Mouse (Mus musculus): ENCODE results near the gene Scrt2. TPM values are rescaled to one million over a fixed set of nuclear protein-coding genes. Genes with fewer than 3 reads are reported as not detected.

Gene Scrt2
- polyA plus RNA-seq, 2 experiments: 0.36 TPM; not detected in 1

DNA sequence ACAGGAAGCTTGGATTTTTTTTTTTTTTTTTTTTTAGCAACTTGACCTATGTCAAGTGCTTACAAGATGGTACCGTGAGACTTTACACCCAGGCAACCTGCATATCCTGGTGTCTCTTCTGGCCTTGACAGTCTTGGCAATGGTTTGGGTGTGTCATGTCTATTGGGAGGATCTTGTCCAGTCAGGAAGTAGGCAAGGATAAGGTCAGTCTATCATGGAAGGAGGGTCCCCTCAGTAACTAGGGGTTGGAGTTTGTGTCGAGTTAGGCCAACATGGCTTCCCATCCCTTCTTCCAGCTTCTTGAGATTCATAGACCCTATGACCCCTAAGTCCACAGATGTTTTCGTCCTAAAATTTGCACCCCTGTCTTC, 24.9 kb downstream of the Scrt2 start:
- Histone ChIP-seq H3K4me3 (replicated peaks; ENCODE audit: low read length) (peak overlapping the region; percentile 62), H3K9me3 (ENCODE audit: control insufficient read depth, low read length) (no peaks in the 10 kb centered on the region), H3K27me3 (ENCODE audit: control insufficient read depth, insufficient read depth, low read length) (no peaks in the 10 kb centered on the region), H3K4me1 (ENCODE audit: control insufficient read depth, insufficient read depth, low read length) (peaks cover 5% of the 10 kb centered on the region; the same call in 1 of the 2 replicates), H3K36me3 (ENCODE audit: control insufficient read depth, insufficient read depth, low read length) (no peaks in the 10 kb centered on the region; the same call in 1 of the 2 replicates), H3K4me2 (replicated peaks; ENCODE audit: low read depth, low read length, severe bottlenecking) (peak overlapping the region; percentile 90), H3K27ac (replicated peaks; ENCODE audit: low read depth, low read length) (no peak overlapping the region), H3K9ac (ENCODE audit: low read depth, low read length, severe bottlenecking) (no peak overlapping the region)
- 83% methylated on average over 3 of the region's 3 CpGs for WGBS
- no peak for ATAC-seq (ENCODE audit: low FRiP score, low read depth)
- no peak for DNase-seq (ENCODE audit: low spot score)
- no peak for TF ChIP-seq POLR2A (IDR thresholded peaks at IDR 0.05; ENCODE audit: borderline replicate concordance, extremely low read depth, insufficient read depth, insufficient read length)

DNA sequence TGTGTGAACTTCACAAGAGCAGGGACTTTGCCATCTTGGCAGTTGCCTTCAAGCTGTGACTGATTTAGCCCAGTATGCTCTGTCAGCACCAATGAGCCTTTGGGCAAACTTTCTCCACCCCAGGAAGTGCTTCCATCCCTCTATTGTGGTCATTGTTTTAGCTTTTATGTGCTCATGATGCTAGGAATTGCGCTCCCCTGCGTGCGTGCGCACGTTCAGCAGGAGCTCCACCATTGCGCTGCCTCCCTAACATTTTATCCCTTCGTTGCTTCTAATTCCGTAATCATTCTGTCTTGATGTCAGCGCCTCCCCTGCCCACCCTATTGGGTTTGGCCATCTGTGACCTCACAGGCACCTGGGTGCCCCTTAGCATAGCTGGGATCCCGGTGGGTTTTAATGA, 25.3 kb downstream of the Scrt2 start:
- H3K9me3 ChIP-seq (ENCODE audit: control insufficient read depth, low read length): no peaks in the 10 kb centered on the region
- no peak overlapping the region for H3K9ac ChIP-seq (ENCODE audit: low read depth, low read length, severe bottlenecking)
- DNase-seq (ENCODE audit: low spot score) (no peak), ATAC-seq (ENCODE audit: low FRiP score, low read depth) (no peak)
- H3K27ac ChIP-seq (replicated peaks; ENCODE audit: low read depth, low read length): no peak overlapping the region
- H3K27me3 ChIP-seq (ENCODE audit: control insufficient read depth, insufficient read depth, low read length): no peaks in the 10 kb centered on the region
- no peak overlapping the region for H3K4me2 ChIP-seq (replicated peaks; ENCODE audit: low read depth, low read length, severe bottlenecking)
- no peak overlapping the region for H3K4me3 ChIP-seq (replicated peaks; ENCODE audit: low read length)
- WGBS: 92% methylated on average over 10 of the region's 10 CpGs
- TF ChIP-seq POLR2A (IDR thresholded peaks at IDR 0.05; ENCODE audit: borderline replicate concordance, extremely low read depth, insufficient read depth, insufficient read length): no peak
- H3K36me3 ChIP-seq (ENCODE audit: control insufficient read depth, insufficient read depth, low read length): no peaks in the 10 kb centered on the region; the same call in 1 of the 2 replicates
- H3K4me1 ChIP-seq (ENCODE audit: control insufficient read depth, insufficient read depth, low read length): peaks cover 5% of the 10 kb centered on the region; the same call in 1 of the 2 replicates

DNA sequence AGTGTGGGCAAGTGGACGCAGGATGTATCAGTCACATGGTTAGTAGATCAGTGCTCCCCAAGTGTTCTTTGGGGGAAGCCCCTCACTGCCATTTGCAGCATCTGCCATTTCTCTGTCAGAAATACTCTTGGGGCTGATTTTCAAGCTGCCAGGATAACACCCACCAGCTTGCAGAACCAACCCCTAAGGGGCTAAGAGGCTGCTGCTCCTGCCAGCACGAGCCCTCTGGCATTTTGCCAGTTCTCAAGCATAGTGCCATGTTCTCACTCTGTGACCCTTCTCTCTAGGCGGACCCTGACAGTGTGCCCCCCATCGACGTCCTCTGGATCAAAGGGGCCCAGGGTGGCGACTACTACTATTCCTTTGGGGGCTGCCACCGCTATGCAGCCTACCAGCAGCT, 27.4 kb downstream of the Scrt2 start:
- H3K4me2 ChIP-seq (replicated peaks; ENCODE audit: low read depth, low read length, severe bottlenecking): no peak overlapping the region
- H3K27ac ChIP-seq (replicated peaks; ENCODE audit: low read depth, low read length): no peak overlapping the region
- peaks cover 7% of the 10 kb centered on the region; the same call in 1 of the 2 replicates for H3K4me1 ChIP-seq (ENCODE audit: control insufficient read depth, insufficient read depth, low read length)
- DNase-seq (ENCODE audit: low spot score) (no peak), ATAC-seq (ENCODE audit: low FRiP score, low read depth) (no peak)
- no peak overlapping the region for H3K4me3 ChIP-seq (replicated peaks; ENCODE audit: low read length)
- H3K9ac ChIP-seq (ENCODE audit: low read depth, low read length, severe bottlenecking): no peak overlapping the region
- WGBS: 74% methylated on average over 7 of the region's 7 CpGs
- H3K27me3 ChIP-seq (ENCODE audit: control insufficient read depth, insufficient read depth, low read length): no peaks in the 10 kb centered on the region
- TF ChIP-seq POLR2A (IDR thresholded peaks at IDR 0.05; ENCODE audit: borderline replicate concordance, extremely low read depth, insufficient read depth, insufficient read length): no peak
- no peaks in the 10 kb centered on the region; the same call in 1 of the 2 replicates for H3K36me3 ChIP-seq (ENCODE audit: control insufficient read depth, insufficient read depth, low read length)
- H3K9me3 ChIP-seq (ENCODE audit: control insufficient read depth, low read length): no peaks in the 10 kb centered on the region

DNA sequence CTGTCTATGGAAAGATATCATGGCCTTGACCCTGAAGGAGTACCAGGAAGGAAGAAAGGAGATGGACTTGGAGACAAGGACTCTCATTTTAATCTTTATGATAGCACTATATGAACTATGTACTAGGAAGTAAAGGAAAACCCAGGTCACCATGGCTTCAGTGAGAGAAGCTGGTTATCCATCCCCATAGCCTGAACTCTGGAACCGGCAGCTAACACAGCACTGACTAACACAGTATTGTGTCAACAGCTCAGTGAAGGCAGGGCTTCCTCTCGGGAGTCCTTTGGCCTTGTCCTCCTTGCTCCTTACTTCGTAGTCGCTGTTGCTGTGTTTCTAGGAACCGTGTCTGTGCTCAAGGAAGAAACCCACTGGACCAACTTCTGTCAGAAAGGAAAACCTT, 28.1 kb downstream of the Scrt2 start:
- H3K9ac ChIP-seq (ENCODE audit: low read depth, low read length, severe bottlenecking): no peak overlapping the region
- no peaks in the 10 kb centered on the region for H3K27me3 ChIP-seq (ENCODE audit: control insufficient read depth, insufficient read depth, low read length)
- no peaks in the 10 kb centered on the region; the same call in 1 of the 2 replicates for H3K36me3 ChIP-seq (ENCODE audit: control insufficient read depth, insufficient read depth, low read length)
- peaks cover 9% of the 10 kb centered on the region for H3K4me1 ChIP-seq (ENCODE audit: control insufficient read depth, insufficient read depth, low read length)
- no peak for DNase-seq (ENCODE audit: low spot score)
- no peak for ATAC-seq (ENCODE audit: low FRiP score, low read depth)
- no peak overlapping the region for H3K4me2 ChIP-seq (replicated peaks; ENCODE audit: low read depth, low read length, severe bottlenecking)
- no peak overlapping the region for H3K27ac ChIP-seq (replicated peaks; ENCODE audit: low read depth, low read length)
- WGBS: 79% methylated on average over 5 of the region's 5 CpGs
- no peak for TF ChIP-seq POLR2A (IDR thresholded peaks at IDR 0.05; ENCODE audit: borderline replicate concordance, extremely low read depth, insufficient read depth, insufficient read length)
- no peaks in the 10 kb centered on the region for H3K9me3 ChIP-seq (ENCODE audit: control insufficient read depth, low read length)
- H3K4me3 ChIP-seq (replicated peaks; ENCODE audit: low read length): no peak overlapping the region

DNA sequence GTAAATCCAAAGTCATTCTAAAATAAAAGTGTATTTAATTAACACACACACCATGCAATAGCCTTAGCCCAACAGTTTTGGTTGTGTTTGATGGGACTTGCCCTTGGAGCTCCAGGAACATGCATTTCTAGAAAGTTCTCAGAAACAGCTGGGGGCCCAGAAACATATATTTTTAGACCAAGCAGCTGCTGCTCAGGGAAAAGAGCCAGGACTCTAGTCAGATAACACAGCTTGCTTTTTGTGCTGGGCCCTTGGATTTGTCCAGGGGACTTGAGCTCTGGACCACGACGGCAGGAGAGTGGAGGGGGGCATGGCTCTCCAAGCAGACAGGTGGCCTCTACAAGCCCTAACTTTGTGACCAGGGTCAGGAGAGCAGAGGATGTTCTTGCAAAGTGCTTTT, 30.0 kb downstream of the Scrt2 start:
- no peak for TF ChIP-seq POLR2A (IDR thresholded peaks at IDR 0.05; ENCODE audit: borderline replicate concordance, extremely low read depth, insufficient read depth, insufficient read length)
- no peak for DNase-seq (ENCODE audit: low spot score)
- WGBS: 61% methylated on average over 2 of the region's 2 CpGs
- no peak overlapping the region for H3K9ac ChIP-seq (ENCODE audit: low read depth, low read length, severe bottlenecking)
- no peaks in the 10 kb centered on the region; the same call in 1 of the 2 replicates for H3K36me3 ChIP-seq (ENCODE audit: control insufficient read depth, insufficient read depth, low read length)
- H3K4me3 ChIP-seq (replicated peaks; ENCODE audit: low read length): no peak overlapping the region
- no peak overlapping the region for H3K4me2 ChIP-seq (replicated peaks; ENCODE audit: low read depth, low read length, severe bottlenecking)
- H3K4me1 ChIP-seq (ENCODE audit: control insufficient read depth, insufficient read depth, low read length): peaks cover 12% of the 10 kb centered on the region
- no peak for ATAC-seq (ENCODE audit: low FRiP score, low read depth)
- no peaks in the 10 kb centered on the region for H3K9me3 ChIP-seq (ENCODE audit: control insufficient read depth, low read length)
- H3K27ac ChIP-seq (replicated peaks; ENCODE audit: low read depth, low read length): no peak overlapping the region
- H3K27me3 ChIP-seq (ENCODE audit: control insufficient read depth, insufficient read depth, low read length): no peaks in the 10 kb centered on the region

DNA sequence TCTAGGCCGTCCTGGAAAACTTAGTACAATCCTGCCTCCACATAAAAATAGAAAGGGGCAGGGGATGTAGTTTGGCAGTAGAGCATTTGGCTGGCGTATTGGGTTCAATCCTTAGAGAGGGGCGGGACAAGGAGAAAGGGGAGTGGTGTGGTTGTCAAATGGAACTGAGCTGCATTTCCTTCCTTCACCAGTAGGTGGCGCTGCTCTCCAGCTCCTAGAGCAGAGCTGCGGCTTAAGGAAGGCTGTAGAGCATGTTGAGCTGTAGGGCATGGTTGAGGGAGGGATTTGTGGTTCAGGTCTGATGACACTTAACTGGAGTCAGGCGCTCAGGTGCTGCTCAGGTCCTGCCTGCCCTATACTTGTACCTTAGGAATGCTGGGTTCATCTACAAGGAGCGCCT, 30.6 kb downstream of the Scrt2 start:
- Histone ChIP-seq H3K27me3 (ENCODE audit: control insufficient read depth, insufficient read depth, low read length) (no peaks in the 10 kb centered on the region), H3K27ac (replicated peaks; ENCODE audit: low read depth, low read length) (no peak overlapping the region), H3K9ac (ENCODE audit: low read depth, low read length, severe bottlenecking) (no peak overlapping the region), H3K4me2 (replicated peaks; ENCODE audit: low read depth, low read length, severe bottlenecking) (no peak overlapping the region), H3K4me3 (replicated peaks; ENCODE audit: low read length) (no peak overlapping the region), H3K9me3 (ENCODE audit: control insufficient read depth, low read length) (no peaks in the 10 kb centered on the region), H3K4me1 (ENCODE audit: control insufficient read depth, insufficient read depth, low read length) (peaks cover 12% of the 10 kb centered on the region), H3K36me3 (ENCODE audit: control insufficient read depth, insufficient read depth, low read length) (no peaks in the 10 kb centered on the region; the same call in 1 of the 2 replicates)
- WGBS: 7% methylated on average over 7 of the region's 7 CpGs
- TF ChIP-seq POLR2A (IDR thresholded peaks at IDR 0.05; ENCODE audit: borderline replicate concordance, extremely low read depth, insufficient read depth, insufficient read length): no peak
- ATAC-seq (ENCODE audit: low FRiP score, low read depth) (peak; percentile 77), DNase-seq (ENCODE audit: low spot score) (peak; percentile 95)
